Mouse (Mus musculus): ENCODE results near the gene Clic1. TPM values are rescaled to one million over a fixed set of nuclear protein-coding genes. Genes with fewer than 3 reads are reported as not detected.

Clic1 gene
- polyA plus RNA-seq, 1 experiment = 85.9 TPM

Other genes starting within 250 kb of the Clic1 start
- 0.03 TPM in 1 of 2 replicates, not detected in the other for gene Cyp21a1, start 245.4 kb upstream of the Clic1 start, polyA plus RNA-seq (2012; rRNA removed)
- gene Stk19, start 213.0 kb upstream of the Clic1 start, polyA plus RNA-seq (2012; rRNA removed) = 15.6 and 17.8 TPM in 2 replicates
- gene Dxo, start 212.9 kb upstream of the Clic1 start, polyA plus RNA-seq (2012; rRNA removed) = 22.0 and 28.0 TPM in 2 replicates
- 19.0 and 22.2 TPM in 2 replicates for gene Skiv2l, start 199.8 kb upstream of the Clic1 start, polyA plus RNA-seq (2012; rRNA removed)
- 43.8 and 44.0 TPM in 2 replicates for gene Nelfe, start 199.6 kb upstream of the Clic1 start, polyA plus RNA-seq (2012; rRNA removed)
- 157 and 169 TPM in 2 replicates for gene Cfb, start 187.4 kb upstream of the Clic1 start, polyA plus RNA-seq (2012; rRNA removed)
- gene Zbtb12, start 170.5 kb upstream of the Clic1 start, polyA plus RNA-seq (2012; rRNA removed) = 5.7 and 6.1 TPM in 2 replicates
- not detected in 2 replicates for gene Gm20547, start 167.9 kb upstream of the Clic1 start, polyA plus RNA-seq (2012; rRNA removed)
- gene C2, start 151.7 kb upstream of the Clic1 start, polyA plus RNA-seq (2012; rRNA removed) = 14.2 and 18.4 TPM in 2 replicates
- 27.3 and 28.0 TPM in 2 replicates for gene Ehmt2, start 151.5 kb upstream of the Clic1 start, polyA plus RNA-seq (2012; rRNA removed)
- 1.1 and 1.3 TPM in 2 replicates for gene Slc44a4, start 135.5 kb upstream of the Clic1 start, polyA plus RNA-seq (2012; rRNA removed)
- 8.4 and 10.5 TPM in 2 replicates for gene Neu1, start 118.7 kb upstream of the Clic1 start, polyA plus RNA-seq (2012; rRNA removed)
- 1.1 and 1.3 TPM in 2 replicates for gene Hspa1b, start 90.7 kb upstream of the Clic1 start, polyA plus RNA-seq (2012; rRNA removed)
- not detected in 2 replicates for gene Gm20481, start 80.1 kb upstream of the Clic1 start, polyA plus RNA-seq (2012; rRNA removed)
- 0.58 and 0.67 TPM in 2 replicates for gene Hspa1a, start 77.8 kb upstream of the Clic1 start, polyA plus RNA-seq (2012; rRNA removed)
- 0.02 TPM in 2 replicates for gene Hspa1l, start 77.3 kb upstream of the Clic1 start, polyA plus RNA-seq (2012; rRNA removed)
- gene Lsm2, start 68.1 kb upstream of the Clic1 start, polyA plus RNA-seq (2012; rRNA removed) = 106 and 129 TPM in 2 replicates
- 58.0 and 65.7 TPM in 2 replicates for gene Vars, start 49.0 kb upstream of the Clic1 start, polyA plus RNA-seq (2012; rRNA removed)
- gene Vwa7, start 33.4 kb upstream of the Clic1 start, polyA plus RNA-seq (2012; rRNA removed) = 0.12 and 0.20 TPM in 2 replicates
- 2.0 TPM in 2 replicates for gene Sapcd1, start 21.9 kb upstream of the Clic1 start, polyA plus RNA-seq (2012; rRNA removed)
- 3.3 and 4.1 TPM in 2 replicates for gene Msh5, start 3.2 kb upstream of the Clic1 start, polyA plus RNA-seq (2012; rRNA removed)
- 11.1 and 13.5 TPM in 2 replicates for gene Ddah2, start 9.1 kb downstream of the Clic1 start, polyA plus RNA-seq (2012; rRNA removed)
- 0.21 and 0.24 TPM in 2 replicates for gene Ly6g6c, start 15.4 kb downstream of the Clic1 start, polyA plus RNA-seq (2012; rRNA removed)
- 1.8 and 2.7 TPM in 2 replicates for gene Mpig6b, start 16.2 kb downstream of the Clic1 start, polyA plus RNA-seq (2012; rRNA removed)
- gene Ly6g6e, start 26.9 kb downstream of the Clic1 start, polyA plus RNA-seq (2012; rRNA removed) = 0.03 and 0.15 TPM in 2 replicates
- 0.66 and 0.76 TPM in 2 replicates for gene Ly6g6d, start 28.1 kb downstream of the Clic1 start, polyA plus RNA-seq (2012; rRNA removed)
- 4.6 TPM in 2 replicates for gene Ly6g6f, start 35.6 kb downstream of the Clic1 start, polyA plus RNA-seq (2012; rRNA removed)
- 25.1 and 29.0 TPM in 2 replicates for gene Abhd16a, start 39.3 kb downstream of the Clic1 start, polyA plus RNA-seq (2012; rRNA removed)
- gene Ly6g5c, start 58.3 kb downstream of the Clic1 start, polyA plus RNA-seq (2012; rRNA removed) = not detected in 2 replicates
- 0.42 and 0.67 TPM in 2 replicates for gene Ly6g5b, start 65.5 kb downstream of the Clic1 start, polyA plus RNA-seq (2012; rRNA removed)
- gene Gpank1, start 71.5 kb downstream of the Clic1 start, polyA plus RNA-seq (2012; rRNA removed) = 9.1 and 10.2 TPM in 2 replicates
- 76.9 and 86.4 TPM in 2 replicates for gene Csnk2b, start 72.1 kb downstream of the Clic1 start, polyA plus RNA-seq (2012; rRNA removed)
- 1.2 and 1.6 TPM in 2 replicates for gene D17H6S53E, start 76.4 kb downstream of the Clic1 start, polyA plus RNA-seq (2012; rRNA removed)
- 296 and 349 TPM in 2 replicates for gene Apom, start 82.1 kb downstream of the Clic1 start, polyA plus RNA-seq (2012; rRNA removed)
- gene Bag6, start 85.2 kb downstream of the Clic1 start, polyA plus RNA-seq (2012; rRNA removed) = 40.6 and 45.5 TPM in 2 replicates
- gene Prrc2a, start 114.9 kb downstream of the Clic1 start, polyA plus RNA-seq (2012; rRNA removed) = 48.0 and 59.1 TPM in 2 replicates
- gene Aif1, start 126.1 kb downstream of the Clic1 start, polyA plus RNA-seq (2012; rRNA removed) = 9.0 and 9.2 TPM in 2 replicates
- 21.0 and 28.7 TPM in 2 replicates for gene Lst1, start 138.5 kb downstream of the Clic1 start, polyA plus RNA-seq (2012; rRNA removed)
- gene Ltb, start 144.5 kb downstream of the Clic1 start, polyA plus RNA-seq (2012; rRNA removed) = 0.53 and 0.76 TPM in 2 replicates
- gene Tnf, start 152.0 kb downstream of the Clic1 start, polyA plus RNA-seq (2012; rRNA removed) = 0.33 and 0.48 TPM in 2 replicates
- gene Lta, start 155.4 kb downstream of the Clic1 start, polyA plus RNA-seq (2012; rRNA removed) = 0.03 and 0.09 TPM in 2 replicates
- 0.10 TPM in 1 of 2 replicates, not detected in the other for gene Gm16181, start 170.9 kb downstream of the Clic1 start, polyA plus RNA-seq (2012; rRNA removed)
- gene Atp6v1g2, start 183.7 kb downstream of the Clic1 start, polyA plus RNA-seq (2012; rRNA removed) = 1.6 and 1.7 TPM in 2 replicates
- gene Nfkbil1, start 185.8 kb downstream of the Clic1 start, polyA plus RNA-seq (2012; rRNA removed) = 3.6 and 4.1 TPM in 2 replicates
- gene Ddx39b, start 191.8 kb downstream of the Clic1 start, polyA plus RNA-seq (2012; rRNA removed) = 174 and 208 TPM in 2 replicates
- gene H2-D1, start 212.8 kb downstream of the Clic1 start, polyA plus RNA-seq (2012; rRNA removed) = 35.7 and 45.9 TPM in 2 replicates

Measured in liver, embryonic 14 days (tissue).